Mouse (Mus musculus) ovary, adult 2 months (tissue): ENCODE measurements around the gene Syt16. TPM values are rescaled to one million over a fixed set of nuclear protein-coding genes. Genes with fewer than 3 reads are reported as not detected.

ENCODE experiments used
- polyA plus RNA-seq: library from polyadenylated mRNA; depleted of rRNA; stranded (reverse); fragments of >200 nt; gene quantifications from 2 replicates; pipeline ENCODE4 v1.2.3, GENCODE M21; 2012; rRNA removed

Gene Syt16
- 0.16 and 0.39 TPM in 2 replicates for polyA plus RNA-seq

DNA sequence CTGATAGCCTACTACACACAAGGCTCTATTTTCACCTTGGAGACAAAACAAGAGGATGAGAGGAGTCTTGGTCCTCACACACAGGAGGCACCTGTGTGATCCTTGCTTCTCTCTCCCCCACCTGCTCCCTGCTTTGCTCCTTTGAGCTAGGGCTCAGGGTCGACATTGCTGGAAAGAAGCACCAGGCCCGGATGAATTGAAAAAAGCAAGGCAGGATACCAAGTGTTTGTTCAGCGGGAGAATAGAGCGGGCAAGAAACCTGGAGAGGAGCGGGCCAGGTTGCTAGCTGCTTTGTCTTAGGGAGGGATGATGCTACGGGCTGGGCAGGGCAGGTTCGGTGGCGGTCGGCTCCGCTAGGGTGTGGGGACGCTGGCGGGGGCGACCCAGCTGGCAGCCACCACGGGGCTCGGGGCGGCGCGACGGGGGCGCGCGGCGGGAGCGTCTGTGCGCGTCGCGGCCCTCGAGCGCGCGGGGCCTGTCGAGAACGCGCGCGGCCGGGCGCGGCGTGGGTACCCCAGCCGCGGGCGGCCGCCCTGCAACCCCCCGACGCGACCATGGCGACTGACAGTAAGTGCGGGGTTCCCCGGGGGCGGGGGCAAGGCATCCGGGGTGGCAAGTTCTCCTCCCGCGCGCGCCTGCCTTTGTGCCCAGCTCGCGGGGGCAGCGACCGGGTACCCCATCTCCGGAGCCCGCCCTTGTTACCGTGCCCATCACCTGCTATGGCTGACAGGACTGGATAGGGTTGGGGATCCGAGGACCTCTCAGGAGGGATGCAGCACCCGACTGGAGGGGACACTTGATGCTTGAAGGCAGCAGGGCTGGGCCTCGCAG is at the start of gene Syt16:
Gene Syt16, plus strand, starts transcription at position 365 of the 831 bp plus-strand sequence.

DNA sequence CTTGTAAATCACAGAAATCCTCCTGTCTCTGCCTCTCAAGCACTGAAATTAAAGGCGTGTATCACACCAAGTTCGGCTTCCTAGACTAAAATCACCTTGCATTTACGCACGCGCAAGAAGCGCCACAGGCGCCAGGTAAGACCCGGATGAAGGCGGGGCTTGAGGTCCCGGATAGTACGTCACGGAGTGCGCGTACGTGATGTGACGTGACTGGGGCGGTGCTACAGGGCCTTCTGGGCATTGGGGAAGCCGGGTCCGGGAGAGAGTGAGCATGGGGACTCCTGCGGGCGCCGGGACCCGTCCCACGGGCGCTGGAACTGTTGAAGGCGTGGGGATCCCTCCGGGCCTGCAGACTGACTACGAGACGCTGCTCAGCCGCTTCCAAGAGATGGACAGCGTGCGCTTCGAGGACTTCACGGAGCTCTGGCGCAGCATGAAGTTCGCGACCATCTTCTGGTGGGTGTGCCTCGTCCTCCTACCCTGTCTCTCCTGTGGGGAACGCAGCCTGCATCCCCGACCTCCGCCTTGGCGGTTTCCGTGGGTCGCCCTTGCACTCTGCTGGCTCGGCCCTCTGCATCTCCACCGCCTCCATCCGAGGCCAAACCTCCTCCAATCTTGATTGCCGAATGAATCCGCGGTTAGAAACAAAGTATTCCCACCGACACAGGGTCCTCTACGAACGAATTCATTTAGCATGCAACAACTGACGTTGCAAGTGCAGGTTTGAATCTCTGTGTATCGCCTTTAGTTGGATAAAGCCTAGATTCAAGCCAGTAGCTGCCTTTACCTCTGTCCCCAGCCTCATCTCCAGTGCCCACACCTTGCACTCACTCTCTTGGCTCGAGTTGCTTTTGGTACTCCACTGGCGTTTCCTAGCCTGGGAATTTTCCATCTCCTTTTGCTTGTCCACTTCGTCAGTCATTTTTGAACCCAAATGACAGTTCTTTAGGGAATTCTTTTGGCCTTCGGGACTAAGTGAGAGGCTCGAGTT is 32.9 kb upstream of the Syt16 start, which contains the start of gene Snapc1:
Gene Snapc1, plus strand, starts transcription at position 191 of the 991 bp plus-strand sequence.

DNA sequence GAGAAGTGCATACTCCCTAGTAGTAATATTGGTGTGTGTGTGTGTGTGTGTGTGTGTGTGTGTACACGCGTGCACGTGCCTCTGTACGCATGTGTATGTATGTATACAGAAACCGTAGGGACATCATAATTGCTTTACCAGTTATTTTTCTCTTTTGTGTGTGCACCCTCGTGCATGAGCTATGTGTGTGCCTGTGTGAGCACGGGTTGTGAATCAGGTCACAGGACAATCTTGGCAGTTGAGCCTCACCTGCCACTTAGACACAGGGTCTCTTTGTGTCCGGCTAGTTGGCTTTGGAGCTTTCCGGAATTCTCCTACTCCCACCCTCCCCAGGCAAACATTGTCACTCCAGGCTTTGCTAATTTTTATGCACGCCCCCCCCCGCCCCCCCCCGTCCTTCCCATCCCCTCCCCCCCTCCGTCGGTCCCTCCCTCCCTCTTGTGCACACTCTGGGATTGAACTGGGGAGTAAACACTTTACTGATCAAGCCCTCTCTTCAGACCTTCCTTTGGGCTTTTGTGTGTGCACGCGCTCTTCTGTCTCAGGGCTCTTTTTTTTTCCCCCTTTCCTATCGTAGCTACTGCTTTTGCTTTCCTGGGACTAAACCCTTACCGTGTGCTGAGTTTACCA is 319.0 kb downstream of the Syt16 start, which contains the start of gene Gm11042:
Gene Gm11042, minus strand, starts transcription at position 51 of the 630 bp plus-strand sequence.

Other genes with a start within 250 kb of the Syt16 start
- gene Hif1a, start 96.3 kb upstream of the Syt16 start, polyA plus RNA-seq: 76.1 and 100 TPM in 2 replicates
- not detected in 2 replicates for gene Gm49321, start 60.0 kb upstream of the Syt16 start, polyA plus RNA-seq
- 6.1 and 17.9 TPM in 2 replicates for gene Snapc1, start 33.2 kb upstream of the Syt16 start, polyA plus RNA-seq